Mouse (Mus musculus) midbrain, embryonic 11.5 days (tissue): ENCODE measurements around the gene Mapk1. TPM values are rescaled to one million over a fixed set of nuclear protein-coding genes. Genes with fewer than 3 reads are reported as not detected.
A peak's percentile ranks its signal among the peaks of the same experiment; 100 is the strongest.
"Not testable (repeated sequence)": the region's sequence is repeated elsewhere in the genome, so short reads cannot be mapped to it uniquely, and the experiment has no call there.

ENCODE experiments used
- ATAC-seq: fragments of 200-750 bp; cut with Nextera tagmentation; 2 replicates; pipeline ENCODE4 v1.8.0; 2017; ENCODE audit warnings: moderate TSS enrichment, moderate library complexity; ENCODE audit not compliant: low FRiP score
- DNase-seq: peaks from one replicate; pipeline ENCODE4 v3.0.0; 2015; ENCODE audit warnings: low spot score; ENCODE audit errors: missing footprints
- H3K27ac ChIP-seq: fragments of 300-500 bp; sonication (generic); 2 replicates; pipeline ENCODE4 v1.5.1; 2014; ENCODE audit warnings: low read depth, low read length
- H3K27me3 ChIP-seq: fragments of 300-500 bp; sonication (generic); 2 replicates; pipeline ENCODE4 v1.6.1; 2014; ENCODE audit warnings: mild to moderate bottlenecking, low read length, moderate library complexity, mixed read lengths; ENCODE audit not compliant: control insufficient read depth, insufficient read depth
- H3K36me3 ChIP-seq: fragments of 300-500 bp; sonication (generic); 2 replicates; pipeline ENCODE4 v1.6.1; 2014; ENCODE audit warnings: mild to moderate bottlenecking, low read length, moderate library complexity, mixed read lengths; ENCODE audit not compliant: control insufficient read depth, insufficient read depth
- H3K4me1 ChIP-seq: fragments of 300-500 bp; sonication (generic); 2 replicates; pipeline ENCODE4 v1.6.1; 2014; ENCODE audit warnings: low read length; ENCODE audit not compliant: control insufficient read depth, insufficient read depth
- H3K4me2 ChIP-seq: fragments of 300-500 bp; sonication (generic); 2 replicates; pipeline ENCODE4 v1.6.1; 2014; ENCODE audit warnings: mild to moderate bottlenecking, moderate library complexity
- H3K4me3 ChIP-seq: fragments of 300-500 bp; sonication (generic); 2 replicates; pipeline ENCODE4 v1.5.1; 2014; ENCODE audit warnings: low read depth, low read length
- H3K9ac ChIP-seq: fragments of 300-500 bp; sonication (generic); 2 replicates; pipeline ENCODE4 v1.6.1; 2014; ENCODE audit warnings: low read length
- H3K9me3 ChIP-seq: fragments of 300-500 bp; sonication (generic); 2 replicates; pipeline ENCODE4 v1.6.1; 2016; ENCODE audit warnings: low read length; ENCODE audit not compliant: control insufficient read depth
- WGBS: fragments of 180-500 bp; shearing (Covaris S2); extraction: QIAGEN DNeasy Blood & Tissue Kit; methylation state at CpG from one replicate; pipeline ENCODE4 v1.1.7; 2014; 5-methylcytosine and 5-hydroxymethylcytosine counted together
- polyA plus RNA-seq: library from polyadenylated mRNA; unstranded; fragments of >200 nt; fragmentation: Nextera tagmentation; extraction: Ambion mirVana; gene quantifications from 2 replicates; pipeline ENCODE4 v1.2.1, GENCODE M21; 2014

The Mapk1 gene
- polyA plus RNA-seq, 1 experiment from 2014 or later, result 198 TPM

DNA sequence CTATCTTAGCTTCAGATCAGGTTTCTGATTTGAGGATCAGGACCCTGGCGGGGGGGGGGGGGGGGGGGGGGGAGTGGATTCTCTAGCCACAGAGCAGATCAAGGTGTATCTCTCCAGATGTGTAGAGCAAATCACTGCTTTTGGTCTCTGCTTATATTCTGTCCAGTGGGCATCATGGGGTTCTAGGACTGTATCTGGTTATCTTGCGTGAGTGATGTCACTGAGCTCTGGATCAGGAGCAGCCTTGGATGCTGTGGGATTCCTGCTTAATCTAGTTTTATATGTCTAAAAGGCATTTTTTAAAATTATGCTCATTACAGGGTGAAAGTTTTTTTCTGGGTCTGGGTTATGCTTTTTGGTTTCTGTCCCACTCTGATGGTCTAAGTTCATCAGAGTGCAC, 546 bp upstream of the Mapk1 start:
- peak; percentile 63 for ATAC-seq
- no peaks in the 10 kb centered on the region for H3K27me3 ChIP-seq
- no peak overlapping the region for H3K27ac ChIP-seq
- H3K4me1 ChIP-seq, result peaks cover 9% of the 10 kb centered on the region
- peak overlapping the region; percentile 77 for H3K4me2 ChIP-seq
- no peak for DNase-seq
- H3K9me3 ChIP-seq, result no peaks in the 10 kb centered on the region
- WGBS, result 49% methylated on average over 2 of the region's 2 CpGs
- peak overlapping the region; percentile 94 for H3K4me3 ChIP-seq
- peaks cover 3% of the 10 kb centered on the region; the same call in 1 of the 2 replicates for H3K36me3 ChIP-seq
- peak overlapping the region; percentile 92 for H3K9ac ChIP-seq

DNA sequence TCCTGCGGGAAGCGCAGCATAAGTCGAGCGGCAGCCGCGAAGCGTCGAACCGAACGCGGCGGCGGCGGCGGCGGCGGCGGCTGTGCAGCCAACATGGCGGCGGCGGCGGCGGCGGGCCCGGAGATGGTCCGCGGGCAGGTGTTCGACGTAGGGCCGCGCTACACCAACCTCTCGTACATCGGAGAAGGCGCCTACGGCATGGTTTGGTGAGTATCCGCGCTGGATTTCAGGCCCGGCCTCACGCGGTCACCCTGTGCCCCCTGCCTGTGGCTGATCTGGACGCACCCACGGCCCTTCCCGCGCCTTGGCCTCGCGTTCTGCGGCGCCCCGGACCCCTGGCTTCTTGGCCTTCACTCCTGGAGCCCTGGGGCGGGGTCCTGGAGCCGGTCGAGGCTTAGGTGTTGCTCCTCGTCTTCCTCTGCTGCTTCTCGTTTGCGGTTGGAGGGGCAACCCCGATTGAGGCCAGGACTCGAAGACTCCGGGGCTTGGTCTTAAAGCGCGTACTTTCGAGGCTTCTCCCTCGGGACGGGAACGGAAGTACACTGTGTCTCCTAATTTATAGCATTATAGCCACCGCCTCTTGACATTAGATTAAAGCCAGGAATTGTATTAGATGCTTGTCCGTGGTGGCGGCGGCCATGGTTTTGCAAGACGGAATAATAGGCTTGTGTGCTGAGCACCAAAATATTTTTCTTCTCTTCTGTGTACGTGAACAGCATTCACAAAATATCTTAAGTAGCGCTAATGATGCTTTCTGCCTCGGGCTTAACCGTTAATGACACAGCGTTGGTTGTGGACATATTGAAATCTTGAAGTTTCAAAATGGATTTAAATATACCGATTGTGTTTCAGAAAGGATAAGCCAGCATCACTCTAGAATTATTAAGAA, 596 bp downstream of the Mapk1 start:
- Histone ChIP-seq H3K27ac (peak overlapping the region; percentile 83), H3K9ac (peak overlapping the region; percentile 92), H3K4me1 (peaks cover 9% of the 10 kb centered on the region), H3K4me3 (peak overlapping the region; percentile 94), H3K4me2 (peak overlapping the region; percentile 77), H3K27me3 (no peaks in the 10 kb centered on the region), H3K36me3 (peaks cover 5% of the 10 kb centered on the region; the same call in 1 of the 2 replicates), H3K9me3 (no peaks in the 10 kb centered on the region)
- DNase-seq (peak; percentile 98), ATAC-seq (peak; percentile 79)
- WGBS, result under 1% methylated on average over 72 of the region's 75 CpGs

DNA sequence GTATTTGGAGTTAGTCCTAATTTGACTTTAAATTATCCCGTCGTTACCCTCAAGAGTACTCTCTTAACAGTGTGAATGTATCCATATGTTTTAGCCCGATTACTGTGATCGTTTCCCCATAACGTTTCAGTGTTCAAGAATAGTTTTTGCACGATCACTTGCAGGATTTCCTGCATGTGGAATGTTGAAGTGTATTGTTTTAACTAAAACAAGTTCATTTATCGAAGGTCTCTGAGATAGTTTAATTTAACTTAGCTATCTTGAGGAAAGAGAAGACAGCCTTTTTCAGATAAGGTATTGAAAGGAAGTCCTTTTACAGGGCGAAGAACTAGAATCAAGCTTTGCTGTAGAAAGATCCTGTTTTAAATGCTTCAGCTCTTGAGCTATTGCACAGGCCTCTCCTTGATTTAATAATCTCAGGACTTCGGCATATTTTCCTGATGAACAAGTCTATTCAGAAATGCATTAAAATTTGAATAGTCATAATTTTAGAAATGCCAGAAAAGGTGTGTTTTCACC, 1.3 kb downstream of the Mapk1 start:
- H3K4me3 ChIP-seq, result peak overlapping the region; percentile 94
- DNase-seq, result no peak
- H3K36me3 ChIP-seq, result peaks cover 5% of the 10 kb centered on the region; the same call in 1 of the 2 replicates
- no peak for ATAC-seq
- 36% methylated on average over 9 of the region's 9 CpGs for WGBS
- H3K9ac ChIP-seq, result peak overlapping the region; percentile 92
- no peak overlapping the region for H3K27ac ChIP-seq
- H3K9me3 ChIP-seq, result no peaks in the 10 kb centered on the region
- peak overlapping the region; percentile 77 for H3K4me2 ChIP-seq
- no peaks in the 10 kb centered on the region for H3K27me3 ChIP-seq
- peaks cover 9% of the 10 kb centered on the region for H3K4me1 ChIP-seq

DNA sequence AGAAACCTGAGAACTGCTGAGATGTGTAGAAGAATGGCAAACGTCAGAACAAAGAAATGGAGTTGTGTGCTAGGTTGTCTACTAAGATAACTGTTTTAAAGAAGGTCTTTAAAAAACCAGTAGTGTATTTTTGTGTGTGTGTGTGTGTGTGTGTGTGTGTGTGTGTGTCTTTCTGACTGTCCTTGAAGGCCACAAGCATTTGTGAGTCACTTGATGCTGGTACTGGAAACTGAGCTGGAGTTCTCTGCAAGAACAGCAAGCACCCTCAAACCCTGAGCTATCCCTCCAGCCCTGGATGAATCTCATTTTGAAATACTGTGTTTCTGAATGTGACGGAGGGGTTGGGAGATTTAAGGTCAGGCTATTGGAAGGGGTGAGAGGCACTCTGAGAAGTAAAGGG, 4.1 kb downstream of the Mapk1 start:
- Histone ChIP-seq H3K27me3 (no peaks in the 10 kb centered on the region), H3K4me3 (no peak overlapping the region), H3K4me2 (no peak overlapping the region), H3K4me1 (peaks cover 9% of the 10 kb centered on the region), H3K27ac (no peak overlapping the region), H3K36me3 (peaks cover 5% of the 10 kb centered on the region; the same call in 1 of the 2 replicates), H3K9ac (no peak overlapping the region), H3K9me3 (no peaks in the 10 kb centered on the region)
- DNase-seq (no peak), ATAC-seq (no peak)
- 91% methylated on average over 2 of the region's 2 CpGs for WGBS

DNA sequence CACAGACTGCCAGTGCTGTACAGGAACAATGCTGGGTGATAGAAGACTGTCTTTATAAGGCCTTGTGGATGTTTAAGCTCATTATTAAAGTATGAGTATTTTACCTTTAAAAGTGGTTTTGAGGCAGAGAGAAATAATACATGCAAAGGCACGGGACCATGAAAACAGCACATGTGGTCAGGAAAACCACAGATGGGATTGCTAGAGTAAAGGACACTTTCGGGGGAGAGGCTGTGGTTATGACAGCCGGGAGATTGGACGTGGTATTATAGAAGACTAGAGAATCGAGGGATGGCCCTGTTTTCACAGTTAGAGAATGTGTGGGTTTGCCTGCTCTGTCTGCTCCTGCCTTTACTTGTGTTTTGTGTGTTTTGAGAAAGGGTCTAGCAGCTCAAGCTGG, 5.7 kb downstream of the Mapk1 start:
- DNase-seq (no peak), ATAC-seq (no peak)
- H3K36me3 ChIP-seq, result peaks cover 5% of the 10 kb centered on the region; the same call in 1 of the 2 replicates
- no peak overlapping the region for H3K9ac ChIP-seq
- H3K4me2 ChIP-seq, result no peak overlapping the region
- no peak overlapping the region for H3K27ac ChIP-seq
- H3K27me3 ChIP-seq, result no peaks in the 10 kb centered on the region
- H3K4me1 ChIP-seq, result peaks cover 9% of the 10 kb centered on the region
- H3K9me3 ChIP-seq, result no peaks in the 10 kb centered on the region
- 95% methylated on average over 5 of the region's 5 CpGs for WGBS
- H3K4me3 ChIP-seq, result no peak overlapping the region

DNA sequence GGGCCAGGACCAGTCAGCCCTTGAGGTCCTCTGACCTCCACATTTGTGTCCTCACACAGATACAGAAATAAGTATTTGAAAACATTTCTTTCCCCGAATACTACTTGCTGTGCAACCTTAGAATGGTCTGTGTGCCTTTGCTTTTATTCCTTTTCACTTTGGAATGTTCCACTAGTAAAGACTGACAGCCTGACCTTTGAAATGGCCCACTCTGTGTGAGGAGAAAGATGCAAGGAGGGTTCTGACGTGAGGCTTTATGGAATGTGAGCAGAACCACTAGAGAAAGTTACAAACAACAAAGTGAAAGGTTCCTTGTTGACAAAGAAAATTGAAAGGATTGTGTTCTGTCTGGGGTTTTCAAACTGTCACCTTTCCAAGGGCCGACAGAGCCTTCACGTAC, 6.8 kb downstream of the Mapk1 start:
- Histone ChIP-seq H3K9ac (no peak overlapping the region), H3K4me3 (no peak overlapping the region), H3K4me2 (no peak overlapping the region), H3K9me3 (no peaks in the 10 kb centered on the region), H3K27ac (no peak overlapping the region), H3K27me3 (no peaks in the 10 kb centered on the region), H3K4me1 (peaks cover 8% of the 10 kb centered on the region), H3K36me3 (peaks cover 5% of the 10 kb centered on the region; the same call in 1 of the 2 replicates)
- WGBS, result 83% methylated on average over 4 of the region's 4 CpGs
- ATAC-seq, result no peak
- no peak for DNase-seq

DNA sequence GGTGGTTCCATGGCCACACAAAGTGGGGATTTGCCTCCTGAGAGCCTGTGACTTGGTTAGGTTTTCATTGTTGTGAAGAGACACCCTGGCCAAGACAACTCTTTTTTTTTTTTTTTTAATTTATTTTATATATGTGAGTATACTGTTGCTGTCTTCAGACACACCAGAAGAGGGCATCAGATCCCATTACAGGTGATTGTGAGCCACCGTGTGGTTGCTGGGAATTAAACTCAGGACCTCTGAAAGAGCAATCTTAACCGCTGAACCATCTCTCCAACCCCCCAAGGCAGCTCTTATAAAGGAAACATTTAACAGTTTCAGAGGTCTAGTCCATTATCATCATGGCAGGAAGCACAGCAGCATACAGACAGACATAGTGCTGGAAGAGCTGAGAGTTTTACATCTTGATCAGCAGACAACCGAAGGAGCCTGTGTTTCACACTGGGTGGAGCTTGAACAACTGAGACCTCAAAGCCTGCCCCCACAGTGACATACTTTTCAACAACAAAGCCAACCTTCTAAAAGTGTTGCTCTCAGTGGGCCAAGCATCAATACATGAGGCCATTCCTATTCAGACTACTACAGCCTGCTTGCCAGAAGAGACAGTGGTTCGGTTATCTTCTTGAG, 11.4 kb downstream of the Mapk1 start:
- Histone ChIP-seq H3K4me2 (no peak overlapping the region), H3K36me3 (no peaks in the 10 kb centered on the region), H3K27ac (no peak overlapping the region), H3K4me3 (no peak overlapping the region), H3K9me3 (no peaks in the 10 kb centered on the region), H3K9ac (no peak overlapping the region), H3K27me3 (no peaks in the 10 kb centered on the region), H3K4me1 (no peaks in the 10 kb centered on the region)
- ATAC-seq (no peak), DNase-seq (no peak)
- WGBS, result 89% methylated on average over 4 of the region's 4 CpGs

DNA sequence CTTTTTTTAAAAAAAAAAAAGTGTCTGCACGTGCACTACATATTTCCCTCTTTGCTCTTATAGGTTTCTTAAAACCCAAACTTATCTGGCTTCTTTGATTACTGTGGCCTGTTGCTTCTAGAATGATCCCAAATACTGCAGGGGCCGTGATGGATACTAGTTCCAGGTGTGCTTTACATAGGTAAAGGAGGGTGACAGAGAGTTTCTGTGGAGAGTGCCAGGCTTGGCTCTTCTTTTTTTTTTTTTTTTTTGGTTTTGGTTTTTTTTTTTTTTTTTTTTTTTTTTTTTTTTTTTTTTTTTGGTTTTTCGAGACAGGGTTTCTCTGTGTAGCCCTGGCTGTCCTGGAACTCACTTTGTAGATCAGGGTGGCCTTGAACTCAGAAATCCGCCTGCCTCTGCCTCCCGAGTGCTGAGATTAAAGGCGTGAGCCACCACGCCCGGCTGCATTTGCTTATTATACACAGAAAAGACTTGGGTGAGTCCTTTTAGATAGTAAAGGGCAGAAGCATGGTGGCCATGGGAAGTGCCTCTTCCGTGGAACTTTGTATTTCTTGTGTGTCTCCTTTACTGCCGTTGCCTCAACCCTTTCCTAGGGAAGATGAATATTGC, 13.0 kb downstream of the Mapk1 start:
- not testable (repeated sequence) for H3K9me3 ChIP-seq, DNase-seq, H3K4me3 ChIP-seq, H3K27me3 ChIP-seq, ATAC-seq, H3K9ac ChIP-seq, H3K4me1 ChIP-seq, H3K4me2 ChIP-seq, H3K27ac ChIP-seq, H3K36me3 ChIP-seq
- 90% methylated on average over 10 of the region's 10 CpGs for WGBS
